Mouse (Mus musculus) G1E (cell line): ENCODE results near the gene H13.

Experiments used
- CTCF ChIP-seq: IDR thresholded peaks from 2 replicates; pipeline ENCODE4 v1.5.1; 2012; ENCODE audit warnings: low read depth, low read length, inconsistent platforms, mixed read lengths
- GATA2 ChIP-seq: IDR thresholded peaks from 2 replicates; pipeline ENCODE4 v1.6.1; 2012; ENCODE audit warnings: low read depth, low read length, inconsistent platforms, borderline replicate concordance

GRCm38 (mm10) chr2:152693735-152694134 is 24.5 kb downstream of the H13 start:
- TF ChIP-seq GATA2 (no peak), CTCF (no peak)
